Mouse (Mus musculus) T-helper 2 cell (primary cell): ENCODE measurements around the gene Tubgcp6.

Experiments used
- in situ Hi-C: fragments of 300-600 bp; cut with MboI, MseI; formaldehyde crosslinking; loops from one replicate; pipeline ENCODE4 v1.15.1; 2025; ENCODE audit warnings: high pct_unique_total_duplicates

Tubgcp6 gene

DNA sequence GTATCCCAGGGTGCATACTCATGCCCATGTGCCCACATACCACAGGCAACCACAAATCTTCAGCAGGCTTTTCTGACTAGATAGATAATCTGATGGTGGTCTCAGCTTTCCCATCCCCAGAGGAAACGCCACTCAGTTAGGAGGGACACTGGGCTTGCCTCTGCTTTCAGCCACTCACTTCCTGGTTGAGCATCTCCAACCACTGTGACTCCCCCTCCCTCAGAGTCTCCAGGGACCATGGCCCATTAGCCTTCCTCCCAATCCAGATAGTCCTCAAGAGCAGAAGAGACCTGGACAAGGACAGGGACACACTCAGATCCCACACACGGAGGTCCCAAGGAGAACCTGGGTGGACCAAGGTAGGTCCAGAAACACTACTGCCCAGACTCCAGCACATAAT is 20.2 kb upstream of the Tubgcp6 start:
- in situ Hi-C loops: no loop called here

DNA sequence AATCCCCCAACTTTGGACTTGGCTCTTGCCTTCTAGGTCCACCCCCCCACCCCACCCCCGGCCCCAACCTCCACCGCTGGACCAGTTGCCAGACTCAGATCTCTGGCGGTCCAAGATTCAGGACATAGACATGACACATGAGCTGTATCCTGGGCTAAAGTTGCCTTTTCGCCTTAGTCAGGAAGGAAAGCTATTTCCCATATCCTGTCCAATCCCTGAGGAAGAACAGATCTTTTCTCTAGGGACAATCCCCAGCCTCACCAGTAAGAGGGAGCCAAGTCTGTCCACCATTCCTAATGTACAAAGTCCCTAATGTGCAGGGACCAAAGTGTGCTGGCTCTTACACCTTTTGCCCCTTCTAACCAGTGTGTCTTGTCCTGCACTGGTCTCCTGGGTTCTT is 19.0 kb upstream of the Tubgcp6 start:
- in situ Hi-C loops: no loop called here

DNA sequence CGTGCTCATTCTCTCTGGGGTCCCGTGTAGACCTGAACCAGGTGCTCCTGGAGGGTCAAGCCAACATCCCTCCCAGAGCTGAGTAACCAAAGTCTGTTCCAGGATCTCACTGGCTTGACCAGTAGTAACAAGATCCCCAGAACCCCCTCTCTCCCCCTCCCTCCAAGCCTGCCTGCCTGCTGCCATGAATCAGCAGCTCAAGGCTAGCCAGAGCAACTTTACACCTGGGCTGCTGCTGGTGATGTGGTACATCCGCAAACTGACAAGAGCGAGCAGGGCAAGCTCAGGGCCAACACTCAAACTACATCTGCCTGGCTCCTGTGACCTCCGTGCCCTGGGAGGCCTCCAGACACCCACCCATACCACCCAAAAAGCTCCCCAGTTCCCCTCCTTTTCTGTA is 18.5 kb upstream of the Tubgcp6 start:
- in situ Hi-C loops: no loop called here

DNA sequence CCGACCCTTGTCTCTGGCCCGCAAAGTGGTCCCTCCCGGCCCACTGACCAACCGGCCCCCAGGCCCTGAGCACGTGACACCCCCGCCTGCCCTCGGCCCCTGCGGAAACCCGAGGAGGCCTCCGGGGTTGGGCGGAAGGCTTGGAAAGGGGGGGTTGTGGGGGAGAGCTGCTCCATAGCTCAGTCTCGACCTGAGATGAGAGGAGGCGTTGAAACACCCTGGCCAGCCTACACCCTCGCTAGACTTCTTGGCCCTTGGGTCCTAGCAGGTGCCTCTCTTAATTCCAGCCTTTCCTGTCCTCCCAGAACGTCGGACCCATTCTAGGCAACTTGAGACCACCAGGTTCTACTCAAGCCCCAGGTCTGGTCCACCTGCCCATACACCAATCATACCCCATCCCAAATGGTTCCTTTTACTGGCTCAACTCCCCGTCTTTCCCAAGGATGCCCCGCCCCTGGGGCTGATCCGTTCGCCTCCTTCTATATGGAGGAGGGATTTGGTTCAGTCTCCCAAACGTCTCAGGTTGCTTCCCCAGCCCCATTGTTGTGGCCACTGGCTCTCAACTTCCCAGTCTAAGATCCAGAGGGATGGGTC is 17.8 kb upstream of the Tubgcp6 start, which contains the start of gene Mapk12:
Gene Mapk12 (minus strand): TSS at position 45 of the 594 bp plus-strand sequence.
- in situ Hi-C loops: no loop called here

DNA sequence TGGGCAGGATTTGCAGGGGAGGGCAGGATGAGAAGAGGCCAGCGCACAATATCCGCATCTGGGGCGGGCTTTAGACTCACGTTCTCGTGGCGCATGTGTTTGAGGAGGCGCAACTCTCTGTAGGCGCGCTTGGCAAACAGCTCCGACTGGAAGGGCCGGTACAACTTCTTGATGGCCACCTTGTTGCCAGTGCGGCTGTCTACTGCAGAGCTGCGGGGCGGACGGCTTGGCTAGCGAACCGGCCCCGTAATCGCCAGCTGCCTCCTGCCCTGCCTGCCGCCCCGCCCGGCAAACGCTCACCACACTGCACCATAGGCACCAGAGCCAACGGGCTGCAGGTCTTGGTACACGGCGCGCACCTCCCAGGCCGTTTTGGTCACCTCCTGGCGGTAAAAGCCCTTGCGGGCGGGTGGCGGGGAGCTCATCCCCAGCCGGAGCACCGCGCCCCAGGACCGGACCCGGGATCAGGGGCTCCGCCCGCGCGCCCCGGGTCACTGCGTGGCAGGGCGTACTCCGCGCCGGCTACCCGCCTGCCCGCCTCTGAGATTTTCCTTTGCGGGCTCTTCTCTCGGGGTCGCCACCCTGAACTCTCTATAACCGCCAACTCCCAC is 17.2 kb upstream of the Tubgcp6 start:
- in situ Hi-C loops: no loop called here

DNA sequence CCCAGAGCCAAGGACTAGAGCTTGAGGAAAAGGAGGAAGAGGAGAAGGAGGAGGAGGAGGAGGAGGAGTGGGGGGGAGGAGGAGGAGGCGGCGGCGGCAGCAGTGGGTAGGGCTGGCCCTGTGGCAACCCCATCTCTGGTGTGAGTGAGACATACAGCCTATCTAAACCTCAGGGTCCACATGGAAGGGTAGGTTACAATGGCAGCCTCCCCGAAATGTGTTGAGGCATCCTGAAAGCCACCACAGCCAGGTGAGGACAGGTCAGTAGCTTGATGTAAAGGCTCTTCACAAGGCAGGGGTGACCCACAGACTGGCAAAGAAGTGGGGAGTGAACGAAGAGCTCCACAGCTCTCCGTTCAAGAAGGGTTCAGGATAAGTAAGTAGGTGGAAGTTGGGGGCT is 15.6 kb upstream of the Tubgcp6 start:
- in situ Hi-C loops: no loop called here

DNA sequence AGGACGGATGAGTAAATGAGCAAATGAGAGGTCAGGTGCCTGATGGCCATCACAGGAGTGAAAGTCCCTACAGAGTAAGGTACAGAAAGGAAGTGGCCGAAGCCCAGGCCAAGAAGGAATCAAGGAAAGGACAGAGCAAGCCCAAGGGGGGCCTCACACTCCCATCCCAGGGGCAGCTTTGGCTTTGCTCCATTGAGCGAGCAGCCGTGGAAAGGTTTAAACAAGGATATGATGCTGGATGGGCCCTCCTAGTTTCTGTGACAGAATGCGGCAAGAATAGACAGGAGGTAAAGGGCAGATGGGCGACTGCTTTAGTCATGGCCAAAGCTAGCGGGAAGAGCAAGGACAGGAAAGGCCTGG is 15.1 kb upstream of the Tubgcp6 start:
- in situ Hi-C loops: no loop called here

DNA sequence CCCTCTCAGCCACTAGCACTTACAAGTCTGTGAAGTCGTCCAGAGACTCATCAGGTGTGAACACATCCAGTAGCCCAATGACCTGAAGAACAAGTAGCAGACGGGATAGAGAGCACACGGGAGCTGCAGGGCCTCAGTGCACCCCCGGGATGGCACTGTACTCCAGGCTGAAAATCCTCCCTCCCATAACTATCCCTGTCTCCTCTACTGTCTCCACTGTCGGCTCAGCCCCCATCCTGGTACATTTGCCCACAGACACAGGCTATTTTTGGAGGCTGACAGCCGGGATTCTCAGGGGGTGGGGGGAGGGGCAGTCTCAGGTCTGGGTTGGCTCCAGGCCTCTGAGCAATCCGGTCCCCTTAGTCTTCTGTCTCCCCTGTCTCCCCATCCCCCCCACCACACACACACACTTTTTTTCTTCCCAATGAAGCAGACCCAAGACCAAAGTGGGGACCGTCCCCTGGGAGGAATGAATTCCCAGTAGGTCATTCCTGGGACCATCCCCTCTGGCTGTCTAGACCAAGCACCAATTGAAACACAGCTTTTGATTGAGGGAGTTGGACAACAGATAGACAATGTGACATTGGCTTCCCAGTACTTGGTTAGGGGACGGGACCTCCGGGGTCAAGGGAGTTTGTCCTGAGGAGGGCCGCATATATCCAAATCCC is 14.6 kb upstream of the Tubgcp6 start:
- in situ Hi-C loops: no loop called here

DNA sequence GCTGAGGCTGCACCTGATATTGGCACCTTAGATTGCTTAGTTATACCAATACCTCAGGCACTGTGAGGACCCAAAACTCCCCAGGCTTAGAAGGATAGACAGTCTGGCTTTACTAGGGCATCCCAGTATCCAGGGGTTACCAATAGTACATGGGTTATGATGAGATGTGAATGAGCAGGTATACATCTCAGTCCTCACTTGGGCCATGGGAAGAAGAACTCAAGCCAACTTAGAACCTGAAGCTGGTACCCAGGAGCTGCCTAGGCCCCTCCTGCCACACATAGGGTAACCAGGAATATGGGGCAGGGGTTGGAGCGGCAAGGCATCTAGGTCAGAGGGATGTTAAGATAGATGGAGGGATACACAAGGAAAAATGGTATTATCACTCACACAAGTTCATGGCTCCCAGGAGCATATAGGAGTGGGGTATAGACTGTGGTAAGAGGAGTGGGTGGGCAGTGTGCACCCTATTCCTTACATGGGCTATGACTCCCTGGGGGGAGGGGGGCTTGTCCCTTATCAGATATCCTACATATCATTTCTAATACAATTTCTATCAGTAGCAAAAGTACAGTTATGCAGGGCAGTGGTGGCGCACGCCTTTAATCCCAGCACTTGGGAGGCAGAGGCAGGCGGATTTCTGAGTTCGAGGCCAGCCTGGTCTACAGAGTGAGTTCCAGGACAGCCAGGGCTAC is 13.7 kb upstream of the Tubgcp6 start:
- in situ Hi-C loops: no loop called here

DNA sequence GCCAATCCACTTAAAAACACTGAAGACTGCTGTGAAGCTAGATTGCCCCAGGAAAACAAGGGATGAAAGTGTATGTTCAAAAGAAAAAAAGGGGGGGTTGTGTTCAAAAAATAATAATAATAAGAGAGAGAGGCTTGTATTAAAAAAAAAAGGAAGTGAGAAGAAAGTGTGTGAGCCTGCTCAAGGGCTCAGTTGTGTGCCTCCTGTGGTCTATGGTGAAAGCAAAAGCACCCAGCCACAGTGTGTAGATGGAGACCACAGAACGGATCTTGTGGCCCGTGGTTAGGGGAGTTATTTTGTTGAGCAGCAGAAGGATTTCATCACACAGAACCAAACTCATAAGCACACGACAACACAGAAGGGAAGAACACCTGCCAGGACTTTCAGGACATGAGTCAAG is 8.4 kb upstream of the Tubgcp6 start:
- in situ Hi-C loops: no loop called here

DNA sequence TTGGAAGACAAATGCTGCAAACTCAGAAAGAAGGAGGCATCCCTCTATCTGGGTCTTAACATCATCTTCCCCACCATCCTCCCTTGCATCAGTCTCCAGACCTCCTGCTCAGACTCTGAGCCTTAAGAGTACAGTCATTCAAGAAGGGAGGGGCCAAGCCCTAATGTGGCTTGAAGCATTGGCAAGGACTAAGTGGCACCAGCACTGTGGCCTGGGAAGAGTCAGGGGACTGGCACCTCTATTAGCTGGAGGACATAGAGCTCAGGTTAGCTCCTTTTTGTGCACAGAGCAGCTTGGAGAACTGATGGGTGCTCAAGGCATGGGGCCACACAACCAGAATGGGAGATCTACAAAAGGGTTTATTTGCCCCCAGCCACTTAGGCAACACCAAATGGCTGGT is 7.3 kb upstream of the Tubgcp6 start:
- in situ Hi-C loops: no loop called here

DNA sequence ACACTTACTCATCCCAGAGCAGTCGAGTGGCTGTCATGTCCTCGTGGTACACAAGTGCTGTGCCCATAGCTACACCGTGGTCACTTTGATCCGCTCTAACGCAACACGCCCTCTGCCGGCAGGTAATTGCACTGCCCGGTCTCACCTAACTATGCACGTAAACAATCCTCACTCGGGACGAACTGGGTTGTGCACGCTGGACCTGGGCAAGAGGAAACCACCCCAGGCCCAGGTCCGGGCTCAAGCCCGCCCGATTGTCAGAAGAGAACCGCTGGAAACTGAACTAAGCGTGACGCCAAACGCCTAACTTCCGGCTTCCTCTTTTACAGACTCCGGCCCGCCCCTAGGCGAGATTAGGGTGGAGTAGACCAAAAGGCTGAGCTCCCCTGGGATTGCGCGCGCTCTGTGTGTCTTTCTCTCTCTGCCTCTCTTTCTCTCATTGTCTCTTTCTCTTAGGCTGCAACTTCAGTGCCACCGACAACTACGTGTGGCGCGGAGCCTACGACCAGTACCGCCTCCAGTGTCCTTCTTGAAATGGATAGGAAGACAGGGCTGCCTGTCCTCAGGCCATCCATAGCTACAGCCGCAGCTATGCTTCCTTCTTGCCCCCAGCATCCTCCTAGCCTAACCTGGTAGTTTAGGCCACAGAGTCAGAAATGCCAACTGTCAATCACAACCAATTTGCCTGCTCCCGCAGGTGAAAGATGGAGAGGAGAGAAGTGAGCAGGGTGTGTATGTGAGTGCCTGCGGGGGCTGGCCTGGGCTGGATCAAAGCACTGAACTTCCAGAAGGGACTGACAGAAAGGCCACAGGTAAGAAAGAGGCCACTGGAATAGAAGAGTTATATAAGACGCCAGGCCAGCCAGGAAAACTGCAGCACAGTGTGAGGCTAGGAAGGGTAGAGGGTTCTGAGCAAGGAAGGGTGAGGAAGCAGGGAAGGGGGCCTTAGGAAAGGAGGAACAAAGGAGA is 5.8 kb upstream of the Tubgcp6 start, which contains the start of gene Hdac10:
Gene Hdac10 (minus strand): TSS at position 319 of the 969 bp plus-strand sequence.
- in situ Hi-C loops: no loop called here

DNA sequence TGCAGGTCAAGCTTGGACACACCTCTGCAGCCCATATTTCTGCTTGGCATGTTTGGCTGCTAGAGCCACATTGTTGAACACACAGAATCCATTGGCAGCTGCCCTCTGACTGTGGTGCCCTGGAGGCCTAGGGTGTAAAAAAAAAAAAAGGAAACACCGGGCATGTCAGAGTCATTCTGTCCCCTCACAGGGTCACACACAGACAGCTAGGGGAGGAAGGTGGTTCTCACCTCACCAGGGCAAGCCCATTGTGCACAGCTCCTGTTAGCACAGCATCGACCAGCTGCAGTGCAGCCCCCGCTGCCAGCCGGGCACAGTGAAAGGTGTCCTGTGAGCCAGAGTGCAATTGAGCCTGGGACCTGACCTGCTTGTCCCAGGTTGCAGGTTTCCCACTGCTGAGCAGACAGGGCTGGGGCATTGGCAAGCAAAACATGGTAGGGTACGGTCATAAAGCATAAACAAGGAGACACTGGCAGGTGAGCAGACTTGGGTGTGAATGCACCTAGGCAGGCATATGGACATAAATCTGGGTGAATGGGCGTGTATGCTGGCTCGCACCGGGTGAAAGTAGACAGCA is 4.5 kb upstream of the Tubgcp6 start:
- in situ Hi-C loops: no loop called here

DNA sequence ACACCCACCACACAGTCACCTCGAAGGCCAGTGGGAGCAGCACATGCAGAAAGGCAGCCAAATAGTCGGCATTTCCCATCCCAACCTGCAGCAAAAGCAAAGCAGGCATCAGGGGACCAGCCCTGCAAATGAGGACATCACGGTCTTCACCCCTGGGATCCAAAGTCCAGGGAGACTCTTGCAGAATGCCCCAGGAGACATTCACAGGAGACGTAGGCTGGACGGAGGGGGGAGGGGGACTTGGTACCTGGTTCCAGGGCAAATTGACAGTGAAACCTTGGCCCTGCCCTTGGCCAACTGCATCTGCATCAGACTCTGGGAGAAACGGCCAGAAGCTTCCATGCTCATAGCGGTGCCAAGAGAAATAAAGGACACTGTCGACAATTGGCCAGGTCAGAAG is 3.7 kb upstream of the Tubgcp6 start:
- in situ Hi-C loops: no loop called here

DNA sequence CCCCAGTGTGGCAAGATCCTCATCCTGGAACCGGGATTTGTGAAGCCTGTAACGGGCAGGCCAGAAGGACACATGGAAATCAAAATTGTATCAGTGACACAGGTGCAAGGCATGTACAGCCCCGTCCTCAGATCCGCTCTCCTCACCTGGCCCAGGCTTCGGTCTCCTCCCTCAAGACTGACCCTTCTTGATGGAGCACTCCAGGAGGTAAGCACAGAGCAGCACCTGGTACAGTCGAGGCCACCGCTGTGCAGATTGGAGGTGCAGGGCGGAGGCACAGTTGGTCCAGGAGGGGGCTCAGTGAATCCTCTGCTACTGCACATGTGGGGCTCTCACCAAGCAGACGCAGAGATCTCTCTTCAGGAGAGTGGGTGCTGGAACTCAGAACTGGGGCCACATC is 2.4 kb upstream of the Tubgcp6 start:
- in situ Hi-C loops: no loop called here

DNA sequence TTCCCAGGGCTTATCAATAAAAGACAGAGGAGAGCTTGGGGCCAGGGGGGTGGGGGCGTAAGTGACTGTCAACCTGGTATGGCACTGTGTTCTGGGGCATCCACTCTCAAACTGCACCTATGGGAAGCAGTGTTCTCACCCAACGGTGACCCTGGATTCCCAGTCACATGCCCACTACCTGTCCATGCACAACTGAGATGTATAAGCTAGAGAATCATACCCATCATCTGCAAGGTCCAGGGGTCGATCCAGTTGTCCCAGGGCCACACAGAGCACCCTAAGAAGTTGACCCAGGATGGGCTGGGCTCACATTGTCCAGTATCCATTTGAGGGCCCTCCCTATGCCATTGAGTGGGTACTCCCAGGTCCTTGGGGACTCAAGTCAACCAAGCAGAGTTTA is 1.4 kb upstream of the Tubgcp6 start:
- in situ Hi-C loops: no loop called here

DNA sequence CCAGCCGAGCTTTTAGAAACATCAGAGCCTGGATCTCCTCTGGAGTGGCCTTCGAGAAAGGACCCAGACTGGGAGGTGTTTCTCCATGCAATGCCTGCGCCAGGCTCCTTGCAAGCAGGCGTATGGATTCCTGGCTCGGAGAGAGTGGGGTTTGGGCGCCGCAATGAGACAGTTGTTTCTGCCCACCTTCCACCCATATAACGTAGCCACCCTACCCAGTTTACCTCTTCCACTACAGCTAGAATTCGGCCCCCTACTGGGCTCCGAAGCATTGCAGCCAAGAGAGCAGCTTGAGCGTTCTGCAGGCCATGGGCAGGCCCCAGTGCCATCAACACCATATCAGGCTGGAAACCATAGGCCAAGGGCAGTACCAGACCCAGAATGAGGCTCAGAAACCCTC is 683 bp upstream of the Tubgcp6 start:
- in situ Hi-C loops: no loop called here

DNA sequence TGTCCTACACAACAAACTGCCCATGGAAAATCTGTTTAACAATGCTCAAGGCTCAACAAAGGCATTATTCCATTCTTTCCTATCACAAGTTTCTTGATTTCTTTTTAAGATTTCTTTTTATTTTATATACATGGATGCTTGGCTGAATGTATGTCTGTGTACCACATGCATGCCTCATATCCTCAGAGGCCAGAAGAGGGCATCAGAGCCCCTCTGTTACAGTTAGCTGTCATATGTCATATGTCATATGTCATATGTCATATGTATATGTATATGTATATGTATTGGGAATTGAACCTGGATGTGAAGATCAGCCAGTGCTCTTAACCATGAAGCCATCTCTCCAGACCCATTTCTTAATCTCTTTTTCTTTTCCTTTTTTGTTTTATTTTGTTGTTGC is 4.9 kb downstream of the Tubgcp6 start:
- in situ Hi-C loops: no loop called here

DNA sequence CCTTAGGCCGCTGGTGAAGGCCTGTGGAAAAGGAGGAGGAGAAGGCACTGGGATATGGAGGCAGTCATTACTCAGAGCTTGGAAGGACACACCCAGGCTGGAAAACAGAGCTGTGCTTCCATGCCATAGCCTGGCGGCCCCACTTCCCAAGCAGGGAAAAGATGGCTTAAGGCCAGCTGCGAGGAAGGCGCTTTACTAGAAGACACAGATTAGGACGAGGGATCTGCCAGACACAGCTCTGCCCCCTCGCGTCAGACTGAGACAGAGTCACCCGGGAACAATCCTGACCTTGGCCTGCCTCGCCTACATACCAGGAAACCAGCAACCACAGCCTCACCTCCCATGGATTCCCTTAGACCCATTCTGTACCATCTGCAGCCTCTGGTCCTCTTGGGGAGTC is 12.8 kb downstream of the Tubgcp6 start:
- in situ Hi-C loops: no loop called here

DNA sequence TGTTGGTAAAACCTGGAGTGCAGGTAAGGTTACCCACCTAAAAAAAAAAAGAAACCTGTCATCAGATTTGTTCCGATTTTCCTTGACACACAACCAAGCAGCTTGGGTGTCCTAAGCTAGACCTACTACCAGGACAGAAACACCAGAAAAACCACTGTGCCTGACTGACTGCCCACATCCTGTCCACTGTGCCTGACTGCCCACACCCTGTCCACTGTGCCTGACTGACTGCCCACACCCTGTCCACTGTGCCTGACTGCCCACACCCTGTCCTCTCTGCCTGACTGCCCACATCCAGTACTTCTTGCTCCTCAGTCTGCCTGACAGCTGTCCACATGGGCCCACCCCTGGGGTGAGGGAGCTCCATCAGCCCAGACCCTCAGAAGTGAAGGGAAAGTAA is 15.9 kb downstream of the Tubgcp6 start:
- in situ Hi-C loops: no loop called here

DNA sequence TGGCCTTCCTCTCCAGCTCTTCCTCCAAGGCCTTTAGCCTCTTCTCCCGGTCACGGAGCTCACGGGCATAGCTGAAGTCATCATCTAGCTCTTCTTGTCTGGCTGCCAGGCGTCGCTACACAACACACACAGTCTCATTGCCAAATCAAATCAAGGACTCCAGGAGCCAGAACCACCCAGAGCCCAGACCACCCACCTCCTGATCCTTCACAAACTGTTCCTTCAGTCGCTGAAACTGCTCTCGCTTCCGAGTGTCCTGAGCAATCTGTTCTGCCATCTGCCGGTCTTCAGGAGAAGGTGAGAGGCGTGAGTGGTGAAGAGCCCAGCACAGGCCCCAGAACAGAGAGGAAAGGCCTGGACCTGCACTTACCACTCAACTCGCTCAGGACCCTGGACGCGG is 16.8 kb downstream of the Tubgcp6 start:
- in situ Hi-C loops: no loop called here
